Mouse (Mus musculus): ENCODE measurements around the gene Btg4.

GRCm38 (mm10) chr9:51161771-51162388, 101.2 kb downstream of the Btg4 start:
- peak; percentile 99 for TF ChIP-seq CTCF (IDR thresholded peaks at IDR 0.05; ENCODE audit: low read depth)
- TF ChIP-seq EP300 (IDR thresholded peaks at IDR 0.05; ENCODE audit: low read depth) = no peak

All from heart, postnatal 0 days (tissue).